Mouse (Mus musculus) retina, postnatal 7 days (tissue): ENCODE results near the gene Lhfpl4.
A peak's percentile ranks its signal among the peaks of the same experiment; 100 is the strongest.

ENCODE experiments used
- DNase-seq: peaks from one replicate; pipeline ENCODE4 v3.0.0-alpha.2; 2012; ENCODE audit warnings: low read depth, low spot score

The Lhfpl4 gene

DNA sequence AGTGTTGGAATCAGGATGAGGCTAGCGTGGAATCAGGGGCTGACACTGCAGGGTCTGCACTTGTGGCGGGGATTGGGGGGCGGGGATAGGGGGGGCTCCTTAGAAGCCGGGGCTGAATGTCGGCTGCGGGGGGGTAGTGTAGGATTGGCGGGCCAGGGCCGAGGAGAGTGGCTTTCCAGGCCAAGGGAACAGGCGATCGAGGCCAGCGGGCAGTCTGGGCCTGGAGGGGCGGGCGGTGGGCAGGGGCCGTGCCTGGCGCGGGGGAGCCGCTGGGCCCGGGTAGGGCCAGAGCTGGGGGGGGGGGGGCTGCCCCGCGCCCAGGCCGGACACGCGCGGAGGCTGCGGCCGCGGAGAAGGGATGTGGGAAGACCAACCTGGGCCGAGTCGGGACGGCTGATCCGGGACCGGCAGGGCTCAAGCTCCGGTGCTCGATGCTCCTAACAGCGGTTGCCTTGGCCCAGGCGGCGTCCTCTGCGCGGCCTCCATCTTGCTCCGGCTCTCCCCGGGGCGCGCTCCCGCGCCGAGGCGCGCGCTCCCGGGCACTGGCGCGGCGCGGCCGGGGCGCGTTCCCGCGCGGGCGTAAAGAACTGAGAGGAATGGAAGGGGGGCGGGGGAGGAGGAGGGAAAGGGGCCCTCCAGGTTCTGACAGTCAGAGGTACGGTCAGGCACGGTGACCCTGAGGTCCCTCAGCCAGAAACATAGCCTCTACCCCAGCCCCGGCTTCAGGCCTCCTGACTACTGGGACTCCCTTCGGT, at the start of gene Lhfpl4:
TSS of gene Lhfpl4 (minus strand) at position 544 of the 755 bp plus-strand sequence.
- peak; percentile 47 for DNase-seq

DNA sequence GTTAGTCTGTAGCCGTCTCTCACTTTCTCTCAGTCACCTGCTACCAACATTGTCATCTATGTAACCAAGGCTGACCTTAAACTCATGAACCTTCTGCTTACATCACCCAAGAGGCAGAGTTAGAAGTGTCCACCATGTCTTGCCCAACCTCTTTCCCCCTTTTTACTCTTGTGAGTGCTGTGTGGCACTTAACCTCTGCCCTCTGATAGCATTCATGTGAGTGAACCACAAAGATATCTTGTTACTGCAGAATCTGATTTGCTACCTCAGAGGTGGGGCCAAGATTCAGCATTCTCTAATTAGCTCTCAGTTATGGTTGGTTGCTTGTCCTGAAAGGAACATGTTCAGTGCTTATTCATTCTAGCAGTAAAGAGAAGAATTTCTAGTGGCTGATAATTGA, 47.6 kb upstream of the Lhfpl4 start:
- DNase-seq = no peak

DNA sequence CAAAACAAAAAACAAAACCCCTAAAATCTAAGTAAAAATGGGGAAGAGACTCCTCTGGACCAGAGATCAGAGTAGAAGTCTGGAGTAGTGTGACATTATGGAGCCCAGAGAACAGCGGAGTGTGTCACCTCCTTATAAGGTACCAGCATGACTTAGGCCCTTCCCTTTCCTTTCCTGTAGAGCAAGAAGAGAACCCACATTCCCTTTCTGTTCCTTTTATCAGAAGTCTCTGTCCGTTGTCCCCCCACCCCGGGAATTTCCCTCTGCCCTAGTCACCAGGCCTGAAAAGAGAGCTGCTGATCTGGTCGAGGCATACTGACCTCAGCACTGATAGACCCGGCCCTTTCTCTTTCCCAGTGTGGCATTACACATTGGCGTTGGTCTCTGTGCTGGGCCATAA, 43.3 kb upstream of the Lhfpl4 start:
- DNase-seq = no peak

DNA sequence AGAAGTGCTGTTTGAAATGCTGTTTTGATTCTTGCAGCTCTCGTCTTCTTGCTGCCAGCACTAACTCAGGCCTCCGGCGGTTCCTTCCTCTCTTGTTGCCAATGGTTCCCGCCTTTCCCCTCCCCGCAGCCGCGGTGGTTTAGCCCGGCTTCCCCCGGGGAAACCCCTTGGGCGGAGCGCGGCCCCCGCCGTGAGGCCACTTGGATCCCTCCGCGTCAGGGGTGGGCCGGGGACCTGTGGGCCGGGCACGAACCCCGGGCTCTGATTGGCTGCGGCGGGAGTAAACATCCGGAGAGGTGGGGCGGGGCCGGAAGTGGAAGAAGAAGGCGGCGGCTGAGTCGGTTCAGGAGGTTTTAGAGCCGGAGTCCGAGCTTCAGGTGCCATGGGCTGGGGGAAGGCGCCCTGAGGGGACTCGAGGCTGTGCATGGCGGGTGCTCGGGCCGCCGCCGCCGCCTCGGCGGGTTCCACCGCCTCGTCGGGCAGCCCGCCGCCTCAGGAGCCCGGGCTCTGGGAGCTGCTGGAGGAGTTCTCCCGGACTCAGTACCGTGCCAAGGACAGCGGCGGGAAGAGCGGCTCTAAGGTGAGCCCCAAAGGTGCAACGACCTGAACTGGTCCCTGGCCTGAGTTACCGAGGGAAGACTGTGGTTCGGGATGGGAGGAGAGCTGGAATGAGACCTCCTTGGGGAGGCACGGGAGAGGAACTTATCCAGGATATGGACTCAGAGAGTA, 42.5 kb upstream of the Lhfpl4 start, which contains the start of gene Mtmr14:
TSS of gene Mtmr14 (plus strand) at position 302 of the 729 bp plus-strand sequence.
- peak; percentile 96 for DNase-seq

DNA sequence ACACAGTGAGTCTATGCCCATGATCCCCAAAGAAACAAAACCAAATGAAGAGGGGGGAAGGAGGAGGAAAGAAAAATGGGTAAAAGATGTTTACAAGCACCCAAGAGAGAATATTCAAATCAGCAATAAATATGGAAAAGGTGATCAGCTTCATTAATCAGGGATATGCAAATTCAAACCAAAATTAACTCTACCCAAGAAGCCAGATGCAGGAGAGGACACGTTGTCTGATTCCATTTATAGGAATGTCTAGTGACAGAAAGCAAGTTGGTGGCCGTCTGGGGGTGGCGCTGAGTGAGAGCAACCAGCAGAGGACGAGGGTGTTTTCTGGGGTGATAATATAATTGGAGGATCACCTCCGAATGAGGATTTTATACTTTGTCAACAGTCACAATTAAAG, 40.0 kb upstream of the Lhfpl4 start:
- DNase-seq = no peak

DNA sequence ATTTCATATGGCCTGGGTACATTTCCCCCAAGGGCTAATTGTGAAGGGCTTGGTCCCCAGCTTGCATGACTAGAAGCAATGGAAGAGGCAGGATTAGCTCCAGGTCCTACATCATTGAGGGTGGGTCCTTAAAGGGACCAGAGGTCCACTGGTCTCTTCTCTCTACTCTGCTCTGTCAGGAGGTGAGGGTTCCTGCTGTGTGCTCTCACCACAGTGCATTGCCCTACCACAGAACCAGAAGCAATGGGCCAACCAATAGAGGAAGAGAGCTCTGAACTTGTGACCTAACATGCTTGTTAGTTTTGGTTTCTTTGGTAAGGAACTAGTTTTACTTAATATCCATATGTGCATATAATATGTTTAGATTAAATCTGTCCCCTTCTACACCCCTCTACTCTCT, 31.5 kb upstream of the Lhfpl4 start:
- DNase-seq = no peak

DNA sequence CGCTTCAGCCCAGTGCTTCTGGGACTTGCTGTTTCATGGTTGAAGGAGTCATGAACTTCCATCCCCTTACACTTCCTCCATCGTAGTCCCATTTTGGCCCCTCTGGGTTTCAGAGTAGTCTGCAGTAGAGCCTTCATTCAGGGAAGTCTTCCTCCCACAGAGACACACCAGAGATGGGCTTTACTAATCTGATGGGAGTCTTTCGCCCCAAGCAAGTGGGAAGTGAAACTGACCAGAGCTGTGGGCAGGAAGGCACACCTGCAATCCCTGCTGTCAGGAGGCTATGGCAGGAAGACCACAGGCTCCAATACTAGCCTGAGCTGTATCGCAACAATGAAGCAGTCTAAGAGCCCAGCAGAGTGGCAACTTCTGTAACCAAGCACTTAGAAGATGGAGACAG, 30.6 kb upstream of the Lhfpl4 start:
- no peak for DNase-seq

DNA sequence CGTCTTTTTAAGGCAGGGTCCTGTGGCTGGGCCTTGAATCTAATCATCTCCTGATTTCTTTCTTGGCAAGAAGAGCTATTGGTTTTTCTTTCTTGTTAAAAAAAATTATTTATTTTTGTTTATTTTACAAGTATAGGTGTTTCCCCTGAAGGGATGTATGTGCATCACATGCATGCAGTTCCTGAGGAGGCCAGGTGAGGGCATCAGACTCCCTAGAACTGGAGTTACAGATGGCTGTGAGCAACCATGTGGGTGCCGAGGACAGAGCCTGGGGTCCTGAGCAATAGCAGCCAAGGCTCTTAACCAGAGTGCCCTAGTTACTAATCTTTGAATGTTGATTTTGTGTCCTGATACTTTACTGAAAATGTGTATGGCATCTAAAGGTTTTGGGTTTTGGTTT, 21.1 kb upstream of the Lhfpl4 start:
- DNase-seq = no peak

DNA sequence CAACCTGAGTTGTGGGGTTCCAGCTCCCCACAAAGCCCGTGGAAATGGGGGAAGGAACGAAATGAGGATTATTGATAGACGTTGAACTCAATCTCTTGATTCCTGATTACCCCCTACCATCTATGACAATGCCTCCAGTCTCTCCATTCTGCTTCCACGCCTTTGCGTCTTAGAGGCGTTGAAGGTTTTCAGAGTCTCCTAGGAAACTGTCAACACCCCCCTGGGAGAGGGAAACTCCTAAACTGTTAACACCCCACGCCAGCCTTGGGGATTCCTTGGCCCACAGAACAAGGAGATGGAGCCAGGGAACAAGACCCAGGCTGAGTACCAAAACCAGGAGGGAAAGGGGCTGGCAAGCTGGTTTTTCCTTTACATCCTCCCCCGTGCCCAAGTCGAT, 410 bp upstream of the Lhfpl4 start:
- DNase-seq = no peak

DNA sequence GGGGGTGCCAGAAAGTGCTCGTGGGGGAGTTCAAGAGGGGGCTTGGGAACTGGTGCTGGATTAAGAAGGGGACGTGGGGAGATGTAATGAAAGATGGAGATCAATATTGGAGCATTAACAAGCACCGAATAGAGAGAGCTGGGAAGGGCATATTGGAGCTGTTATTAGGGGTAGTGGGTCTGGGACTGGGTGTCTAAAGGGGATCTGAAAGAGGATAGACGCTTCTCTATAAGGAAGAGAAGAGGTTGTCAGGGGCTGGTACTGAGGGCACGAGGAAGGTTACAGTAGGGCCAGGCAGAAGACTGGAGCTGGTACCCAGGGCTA, 705 bp downstream of the Lhfpl4 start:
- DNase-seq = no peak

DNA sequence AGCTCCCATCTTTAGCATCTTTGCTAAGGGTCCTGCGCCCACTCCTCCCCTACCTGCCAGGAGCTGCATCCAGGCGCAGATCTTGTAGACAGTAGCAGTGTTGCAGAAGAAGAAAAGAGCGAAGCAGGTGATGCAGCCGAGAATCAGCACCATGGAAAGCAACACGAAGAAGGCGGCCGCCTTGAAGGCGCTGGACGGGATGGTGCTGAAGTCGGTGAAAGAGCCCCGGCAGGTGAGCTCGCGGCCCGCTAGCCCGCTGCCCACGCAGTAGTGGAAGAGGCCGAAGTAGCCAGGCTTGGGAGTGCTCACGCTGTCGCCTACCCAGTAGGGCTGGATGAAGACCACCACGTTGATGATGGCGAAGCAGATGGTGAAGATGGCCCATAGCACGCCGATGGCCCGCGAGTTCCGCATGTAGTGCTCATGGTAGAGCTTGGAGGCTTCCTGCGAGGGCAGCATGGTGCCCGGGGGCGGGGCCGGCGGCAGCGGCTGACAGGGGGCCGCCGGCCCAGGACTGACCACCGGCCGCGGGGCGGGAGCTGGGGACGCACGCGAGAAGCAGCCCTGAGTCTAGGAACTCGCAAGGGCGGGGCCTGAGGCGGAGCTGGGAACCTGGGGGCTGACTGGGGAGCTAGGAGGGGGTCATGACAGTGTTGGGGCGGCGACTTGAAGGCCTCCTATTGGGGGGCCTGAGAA, 1.3 kb downstream of the Lhfpl4 start:
- DNase-seq = no peak

DNA sequence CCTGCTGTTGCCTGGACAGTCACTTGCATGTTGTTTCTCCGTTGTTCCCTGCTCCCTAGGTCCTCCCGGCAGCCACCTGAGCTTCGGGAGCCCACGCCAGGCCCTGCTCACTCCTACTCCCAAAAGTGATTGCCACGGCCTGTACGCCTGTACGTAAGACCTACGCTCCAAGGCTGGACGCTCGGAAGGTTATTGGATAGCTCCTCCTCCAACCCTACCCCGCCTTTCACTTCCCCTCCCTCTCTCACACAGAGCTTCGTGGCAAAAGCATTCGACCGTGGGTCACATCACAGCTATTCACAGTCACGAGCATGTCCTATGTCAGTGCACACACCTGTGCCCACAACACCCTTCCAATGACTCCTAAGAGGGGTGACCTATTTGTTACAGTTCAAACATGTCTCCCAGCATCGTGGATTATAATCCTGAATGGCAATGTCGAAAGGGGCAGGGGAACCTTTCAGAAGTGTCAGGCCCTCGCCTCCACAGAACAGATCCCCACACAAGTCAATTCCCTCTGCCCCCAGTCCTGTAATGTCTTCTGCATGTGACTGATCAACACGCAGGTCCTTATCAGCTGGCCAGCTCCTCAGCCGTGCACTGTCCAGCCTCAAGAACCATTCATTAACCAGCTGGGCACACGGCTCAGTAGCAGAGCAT, 10.2 kb downstream of the Lhfpl4 start:
- DNase-seq = no peak

DNA sequence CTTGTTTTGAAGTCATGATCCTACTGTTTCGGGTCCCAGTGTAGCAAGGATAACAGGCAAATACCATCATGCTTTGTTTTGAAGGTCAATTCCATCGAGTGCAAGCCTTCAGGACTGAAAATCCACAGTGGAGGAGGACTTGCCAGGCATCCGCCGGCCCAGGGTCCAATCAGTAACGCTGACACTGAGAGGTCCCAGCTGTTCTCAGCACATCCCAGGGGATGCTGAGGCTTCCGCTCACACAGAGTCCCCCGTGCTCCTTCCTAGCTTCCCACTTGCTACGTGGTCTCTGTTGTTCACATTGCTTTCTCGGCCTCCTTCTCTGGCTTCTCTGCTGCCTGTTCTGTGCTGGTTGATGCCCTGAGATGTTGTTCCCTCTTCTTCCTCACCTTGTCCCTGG, 11.0 kb downstream of the Lhfpl4 start:
- no peak for DNase-seq

DNA sequence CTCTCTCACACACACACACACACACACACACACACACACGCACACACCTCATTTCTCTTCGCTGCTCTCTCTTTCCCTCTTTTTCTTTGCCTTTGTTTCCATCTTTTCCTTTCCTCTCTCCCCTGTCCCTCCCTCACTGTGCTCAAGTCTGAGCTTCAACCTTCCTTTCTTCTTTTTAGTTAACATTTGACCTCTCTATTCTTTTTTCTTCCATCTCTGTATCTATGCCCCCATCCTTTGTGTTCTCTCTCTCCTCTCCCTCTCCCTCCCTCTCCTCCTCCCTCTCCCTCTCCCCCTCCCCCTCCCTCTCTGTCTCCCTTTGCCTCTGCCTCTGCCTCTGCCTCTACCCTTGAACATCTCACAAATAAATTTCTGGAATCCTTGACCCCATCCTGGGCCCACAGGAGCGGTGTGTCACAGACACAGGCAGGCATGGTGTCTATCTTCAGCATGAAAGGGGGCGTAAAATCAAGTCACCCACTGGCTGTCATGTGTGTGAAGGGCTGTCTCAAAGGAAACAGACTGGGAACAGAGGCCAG, 15.9 kb downstream of the Lhfpl4 start:
- no peak for DNase-seq

DNA sequence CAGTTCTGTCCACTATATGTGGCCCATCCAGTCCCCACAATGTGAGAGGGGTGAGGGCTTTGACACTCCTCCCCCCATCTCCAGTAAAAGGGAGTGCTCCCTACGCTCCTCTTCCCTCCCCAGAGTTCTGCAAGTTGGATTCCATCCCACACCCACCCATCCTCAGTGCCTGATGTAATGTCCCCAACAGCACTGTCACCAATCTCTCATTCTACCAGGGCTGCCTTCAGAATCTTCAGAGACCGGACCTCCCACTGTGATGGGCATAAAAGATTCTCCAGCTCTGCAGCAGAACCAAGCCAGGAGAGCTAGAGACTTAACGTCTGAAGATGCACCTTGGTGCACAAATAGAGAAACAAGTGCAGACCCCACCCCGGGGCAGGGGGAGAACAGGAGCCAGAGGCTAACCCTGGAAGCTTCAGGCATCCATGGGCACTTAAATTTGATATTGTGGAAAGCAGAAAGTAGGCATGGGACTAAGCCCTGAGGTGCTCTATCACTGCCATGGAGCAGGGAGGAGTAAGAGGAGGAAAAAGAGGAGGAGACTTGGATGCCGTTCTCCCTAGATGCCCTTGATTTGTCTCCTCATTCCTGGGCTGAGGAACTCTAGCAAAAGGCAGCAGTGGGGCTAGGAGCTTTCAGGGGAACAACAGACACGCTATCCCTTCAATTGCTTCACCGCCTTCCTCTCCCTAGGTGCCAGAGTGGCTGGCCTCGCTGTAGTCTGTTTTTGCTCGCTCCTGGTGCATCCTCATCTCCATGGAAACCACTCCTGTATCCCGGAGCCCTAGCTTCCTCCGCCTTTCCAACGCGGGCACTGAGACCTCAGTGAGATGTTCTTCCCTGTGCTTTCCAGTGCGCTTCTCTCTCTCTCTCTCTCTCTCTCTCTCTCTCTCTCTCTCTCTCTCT, 16.6 kb downstream of the Lhfpl4 start:
- DNase-seq = no peak

DNA sequence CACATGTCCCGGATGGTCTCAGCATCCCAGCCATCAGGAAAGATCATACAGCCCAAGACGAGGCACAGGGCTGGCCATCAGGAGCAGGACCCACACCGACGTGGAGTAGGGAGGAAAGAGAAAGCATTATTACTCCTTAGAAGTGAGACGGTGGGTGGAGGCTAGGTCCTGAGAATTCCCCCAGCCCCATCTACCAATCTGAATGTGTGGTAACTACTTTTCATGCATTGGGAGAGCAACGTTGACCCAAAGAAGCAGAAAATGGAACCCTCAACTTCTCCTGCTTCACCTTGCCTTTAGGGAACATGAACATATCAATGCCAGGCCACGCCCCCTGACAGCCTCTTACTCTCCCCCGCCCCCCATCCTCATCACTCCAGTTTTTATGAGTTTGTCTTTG, 18.6 kb downstream of the Lhfpl4 start:
- no peak for DNase-seq

DNA sequence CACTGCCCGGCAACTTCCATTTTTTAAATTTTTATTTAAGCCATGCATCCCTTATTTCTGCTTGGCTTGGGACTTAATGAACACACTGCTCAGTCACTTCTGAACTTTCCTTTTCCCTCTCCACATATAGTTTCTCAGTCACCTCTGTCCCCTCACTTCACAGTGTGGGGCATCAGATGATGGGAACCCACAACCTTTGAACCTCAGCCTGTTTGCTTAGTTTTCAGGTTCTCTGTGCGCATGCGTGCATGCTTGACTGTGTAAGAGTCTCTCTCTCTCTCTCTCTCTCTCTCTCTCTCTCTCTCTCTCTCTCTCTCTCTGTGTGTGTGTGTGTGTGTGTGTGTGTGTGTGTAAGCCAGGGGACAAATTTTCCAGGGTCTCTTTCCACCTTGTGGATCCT, 19.7 kb downstream of the Lhfpl4 start:
- no peak for DNase-seq

DNA sequence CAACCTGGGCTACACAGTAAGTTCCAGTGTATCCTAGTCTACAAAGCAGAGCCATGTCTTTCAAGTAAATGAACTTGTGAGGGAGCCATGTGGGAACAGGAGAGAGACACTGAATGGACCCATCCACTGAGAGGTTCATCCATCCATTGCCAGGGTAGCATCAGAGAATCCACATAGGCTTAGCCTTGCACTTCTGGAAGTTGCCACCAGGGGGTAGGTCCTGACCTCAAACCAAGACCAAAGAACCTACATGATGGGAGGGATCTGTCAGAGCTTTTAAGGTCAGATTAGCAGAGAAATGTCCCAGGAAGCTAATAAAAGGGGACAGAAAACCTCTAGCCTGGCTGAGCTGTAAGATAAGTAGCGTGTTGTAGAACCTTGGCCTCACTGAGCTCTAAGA, 22.6 kb downstream of the Lhfpl4 start:
- DNase-seq = peak; percentile 62

DNA sequence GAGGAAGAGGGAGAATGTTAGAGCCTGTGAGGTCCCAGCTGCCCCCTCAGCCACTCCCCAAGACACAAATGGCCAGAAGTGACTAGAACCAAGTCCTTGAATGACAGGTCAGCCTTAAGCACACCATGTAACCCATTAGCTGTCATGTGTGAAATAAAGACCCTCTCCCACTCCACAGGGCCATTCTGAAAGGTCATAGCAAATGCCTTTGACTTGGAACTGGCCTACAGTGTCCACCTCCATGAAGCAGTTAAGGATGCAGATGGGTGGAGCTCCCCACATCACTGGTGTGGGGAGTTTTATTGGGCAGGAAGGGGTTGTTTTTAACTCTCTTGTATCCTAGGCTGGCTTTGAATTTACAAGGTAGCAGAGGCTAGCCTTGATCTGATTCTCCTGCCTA, 23.2 kb downstream of the Lhfpl4 start:
- no peak for DNase-seq

DNA sequence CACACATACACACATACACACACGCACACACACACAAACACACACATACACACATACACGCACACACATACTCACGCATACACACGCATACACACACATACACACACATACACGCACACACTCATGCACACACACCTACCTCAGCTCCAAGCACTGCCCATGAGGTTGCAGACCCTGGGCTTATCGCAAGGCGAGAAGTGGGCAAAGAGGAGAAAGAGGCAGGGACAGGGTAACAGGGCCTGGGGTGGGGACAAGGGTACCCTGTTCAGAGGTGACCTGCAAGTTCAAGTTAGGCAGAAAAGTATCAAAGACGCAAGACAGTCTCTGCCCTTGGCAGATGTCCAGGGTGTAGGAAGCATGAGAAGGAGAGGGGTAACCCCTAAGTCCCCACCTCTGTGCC, 24.5 kb downstream of the Lhfpl4 start:
- DNase-seq = no peak

DNA sequence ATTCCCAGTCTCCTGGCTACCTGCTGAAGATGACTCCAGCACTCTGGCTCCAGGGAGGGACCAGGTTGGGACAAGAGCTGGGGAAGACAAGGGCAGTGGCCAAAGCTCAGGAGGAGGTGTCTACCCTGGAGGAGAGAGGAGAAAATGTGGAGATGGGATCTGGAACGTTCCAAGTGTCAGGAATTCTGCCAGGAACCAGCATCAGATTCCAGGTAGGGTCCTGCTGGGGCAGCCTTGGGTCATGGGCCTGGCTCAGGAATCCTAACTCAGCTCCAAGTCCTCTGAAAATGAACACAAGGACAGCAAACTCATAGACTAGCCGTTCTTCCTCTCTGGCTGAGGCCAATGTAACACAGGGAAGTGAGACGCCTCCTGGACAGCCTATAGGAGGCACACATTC, 25.3 kb downstream of the Lhfpl4 start:
- no peak for DNase-seq
